Mouse (Mus musculus) E14TG2a.4 (cell line): ENCODE results near the gene Sertad2.

ENCODE experiments used
- H3K27me3 ChIP-seq: 2 replicates; pipeline ENCODE4 v1.6.1; 2014; ENCODE audit warnings: low read length, control low read depth; ENCODE audit not compliant: insufficient read depth
- H3K36me3 ChIP-seq: 2 replicates; pipeline ENCODE4 v1.6.1; 2014; ENCODE audit warnings: low read length, control low read depth; ENCODE audit not compliant: insufficient read depth
- H3K4me1 ChIP-seq: replicated peaks from 2 replicates; pipeline ENCODE4 v1.6.1; 2014; ENCODE audit warnings: low read depth, low read length, control low read depth
- H3K4me3 ChIP-seq: replicated peaks from 2 replicates; pipeline ENCODE4 v1.5.1; 2014; ENCODE audit warnings: mild to moderate bottlenecking, low read length
- H3K9me3 ChIP-seq: 2 replicates; pipeline ENCODE4 v1.6.1; 2014; ENCODE audit warnings: low read length, control low read depth
- CTCF ChIP-seq: conservative IDR thresholded peaks from 2 replicates; pipeline ENCODE4 v1.5.1; 2014; ENCODE audit warnings: low read length
- NANOG ChIP-seq: IDR thresholded peaks from 2 replicates; pipeline ENCODE4 v1.6.1; 2014; ENCODE audit warnings: borderline replicate concordance, low read length, mixed read lengths
- POU5F1 ChIP-seq: IDR thresholded peaks from 2 replicates; pipeline ENCODE4 v1.6.1; 2014; ENCODE audit warnings: low read length, borderline replicate concordance

Sertad2 gene

GRCm38 (mm10) chr11:20680781-20681180 lies 137.7 kb downstream of the Sertad2 start:
- H3K4me3 ChIP-seq, result no peak overlapping the region
- peaks cover 9% of the 10 kb centered on the region for H3K36me3 ChIP-seq
- H3K27me3 ChIP-seq, result 0 out of 2 replicates have a peak, but pooled peaks cover 3% of the 10 kb centered on the region
- TF ChIP-seq NANOG (no peak), CTCF (no peak), POU5F1 (no peak)
- peaks cover 7% of the 10 kb centered on the region; the same call in 1 of the 2 replicates for H3K4me1 ChIP-seq
- no peaks in the 10 kb centered on the region for H3K9me3 ChIP-seq

DNA sequence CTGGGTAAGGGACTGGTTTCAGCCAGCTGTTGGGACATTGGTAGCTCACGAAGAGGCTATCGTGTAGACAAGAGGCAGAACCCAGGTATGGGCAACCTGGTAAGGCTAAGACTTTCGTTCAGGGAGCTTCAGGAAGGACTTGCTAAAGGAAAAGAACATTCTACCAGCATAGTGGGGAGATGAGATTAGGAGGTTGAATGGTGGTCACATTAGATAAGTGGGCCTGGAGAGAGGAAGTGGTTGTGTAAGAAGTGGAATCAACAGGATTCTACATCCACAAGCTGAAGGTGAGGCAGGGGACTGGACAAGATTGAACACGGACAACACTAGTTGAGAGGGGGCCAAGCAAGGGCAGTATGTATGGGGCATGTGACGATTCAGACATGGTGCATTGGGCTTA lies 138.6 kb downstream of the Sertad2 start:
- Histone ChIP-seq H3K4me3 (no peak overlapping the region), H3K4me1 (no peaks in the 10 kb centered on the region), H3K36me3 (peaks cover 18% of the 10 kb centered on the region), H3K27me3 (0 out of 2 replicates have a peak, but pooled peaks cover 3% of the 10 kb centered on the region), H3K9me3 (no peaks in the 10 kb centered on the region)
- no peak for TF ChIP-seq NANOG
- TF ChIP-seq POU5F1, result no peak
- TF ChIP-seq CTCF, result no peak

DNA sequence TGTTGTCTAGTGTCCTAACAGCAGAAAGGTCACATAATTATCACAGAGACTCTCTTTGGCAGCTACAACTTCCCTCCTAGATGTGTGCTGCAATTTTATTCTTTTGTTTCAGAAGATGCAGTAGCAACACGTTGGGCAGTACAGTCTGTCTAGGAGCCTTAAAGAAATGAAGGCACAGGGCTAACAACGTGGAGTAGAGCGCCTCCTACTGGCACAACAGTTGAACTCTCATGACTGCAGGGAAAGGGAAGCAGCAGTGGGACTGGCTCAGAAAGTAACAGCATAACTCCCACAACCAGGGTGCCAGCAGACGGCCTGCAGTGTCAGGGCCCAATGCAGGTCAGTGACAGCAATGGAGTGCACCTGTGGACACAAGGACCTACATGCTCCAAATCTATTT lies 147.9 kb downstream of the Sertad2 start:
- Histone ChIP-seq H3K4me3 (no peak overlapping the region), H3K9me3 (no peaks in the 10 kb centered on the region), H3K36me3 (peaks cover 48% of the 10 kb centered on the region), H3K27me3 (no peaks in the 10 kb centered on the region), H3K4me1 (peaks cover 9% of the 10 kb centered on the region)
- TF ChIP-seq NANOG (no peak), CTCF (peak; percentile 94)
